Mouse (Mus musculus) forebrain, postnatal 0 days (tissue): ENCODE measurements around the gene Efnb2. TPM values are rescaled to one million over a fixed set of nuclear protein-coding genes. Genes with fewer than 3 reads are reported as not detected.

Experiments
- ATAC-seq: fragments of 200-750 bp; cut with Nextera tagmentation; 2 replicates; pipeline ENCODE4 v1.8.0; 2017; ENCODE audit warnings: mild to moderate bottlenecking, moderate library complexity
- DNase-seq: peaks from one replicate; pipeline ENCODE4 v3.0.0-alpha.2; 2015
- H3K27ac ChIP-seq: fragments of 300-500 bp; sonication (generic); 2 replicates; pipeline ENCODE4 v1.5.1; 2014; ENCODE audit warnings: low read depth, mild to moderate bottlenecking, antibody characterized with exemption, low read length, moderate library complexity, mixed read lengths
- H3K27me3 ChIP-seq: fragments of 300-500 bp; sonication (generic); 2 replicates; pipeline ENCODE4 v1.6.1; 2014; ENCODE audit warnings: mild to moderate bottlenecking, low read length, mixed read lengths; ENCODE audit not compliant: insufficient read depth
- H3K36me3 ChIP-seq: fragments of 300-500 bp; sonication (generic); 2 replicates; pipeline ENCODE4 v1.6.1; 2014; ENCODE audit warnings: mild to moderate bottlenecking, moderate library complexity; ENCODE audit not compliant: insufficient read depth
- H3K4me1 ChIP-seq: fragments of 300-500 bp; sonication (generic); 2 replicates; pipeline ENCODE4 v1.6.1; 2014; ENCODE audit warnings: antibody characterized with exemption; ENCODE audit not compliant: insufficient read depth
- H3K4me2 ChIP-seq: fragments of 300-500 bp; sonication (generic); 2 replicates; pipeline ENCODE4 v1.6.1; 2014; ENCODE audit warnings: low read depth, mild to moderate bottlenecking, moderate library complexity
- H3K4me3 ChIP-seq: fragments of 300-500 bp; sonication (generic); 2 replicates; pipeline ENCODE4 v1.5.1; 2014; ENCODE audit warnings: low read depth, low read length, mixed read lengths
- H3K9ac ChIP-seq: fragments of 300-500 bp; sonication (generic); 2 replicates; pipeline ENCODE4 v1.6.1; 2014; ENCODE audit warnings: mild to moderate bottlenecking
- H3K9me3 ChIP-seq: fragments of 300-500 bp; sonication (generic); 2 replicates; pipeline ENCODE4 v1.6.1; 2016; ENCODE audit warnings: low read length
- CTCF ChIP-seq: sonication (generic); IDR thresholded peaks from 2 replicates; pipeline ENCODE4 v1.5.1; 2016; ENCODE audit warnings: antibody characterized with exemption, control low read depth, low read depth
- WGBS: fragments of 180-500 bp; shearing (Covaris S2); extraction: QIAGEN DNeasy Blood & Tissue Kit; methylation state at CpG from one replicate; pipeline ENCODE4 v1.1.7; 2014; 5-methylcytosine and 5-hydroxymethylcytosine counted together
- polyA plus RNA-seq: library from polyadenylated mRNA; unstranded; fragments of >200 nt; fragmentation: Nextera tagmentation; extraction: Ambion mirVana; gene quantifications from 2 replicates; pipeline ENCODE4 v1.2.1, GENCODE M21; 2015
- total RNA-seq: library from RNA; depleted of rRNA; stranded (reverse); fragments of >200 nt; gene quantifications from 2 replicates; pipeline ENCODE4 v1.2.3, GENCODE M21; 2014

Gene Efnb2
- total and polyA plus RNA-seq, 2 experiments from 2014 or later: 29.6 to 53.5 TPM

DNA sequence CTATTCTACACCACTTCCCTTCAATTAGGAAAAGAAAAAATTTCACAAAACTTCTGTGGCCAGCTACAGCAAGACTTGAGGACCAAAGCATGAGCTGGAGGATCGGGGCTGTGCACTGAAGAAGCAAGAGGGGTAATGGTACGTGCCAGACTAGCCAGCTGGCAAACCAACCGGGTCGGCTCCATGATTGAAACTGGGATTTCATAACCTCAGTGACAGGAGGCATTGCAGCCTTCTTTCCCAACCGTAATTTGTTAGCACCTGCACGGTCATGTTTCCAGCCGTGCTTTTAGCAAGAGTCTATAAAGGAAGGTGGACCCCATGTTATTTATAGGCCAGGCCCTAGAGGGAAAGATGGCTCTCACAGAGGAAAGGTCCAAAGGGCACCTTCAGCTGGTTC is 12.4 kb downstream of the Efnb2 start:
- Histone ChIP-seq H3K9ac (peak overlapping the region; percentile 2; the same call in 1 of the 2 replicates), H3K27me3 (no peaks in the 10 kb centered on the region), H3K9me3 (no peaks in the 10 kb centered on the region), H3K4me1 (peaks cover 69% of the 10 kb centered on the region), H3K4me3 (no peak overlapping the region), H3K4me2 (no peak overlapping the region), H3K36me3 (0 out of 2 replicates have a peak, but pooled peaks cover 2% of the 10 kb centered on the region), H3K27ac (peak overlapping the region; percentile 83)
- 41% methylated on average over 7 of the region's 7 CpGs for WGBS
- TF ChIP-seq CTCF: no peak
- ATAC-seq: no peak
- no peak for DNase-seq

DNA sequence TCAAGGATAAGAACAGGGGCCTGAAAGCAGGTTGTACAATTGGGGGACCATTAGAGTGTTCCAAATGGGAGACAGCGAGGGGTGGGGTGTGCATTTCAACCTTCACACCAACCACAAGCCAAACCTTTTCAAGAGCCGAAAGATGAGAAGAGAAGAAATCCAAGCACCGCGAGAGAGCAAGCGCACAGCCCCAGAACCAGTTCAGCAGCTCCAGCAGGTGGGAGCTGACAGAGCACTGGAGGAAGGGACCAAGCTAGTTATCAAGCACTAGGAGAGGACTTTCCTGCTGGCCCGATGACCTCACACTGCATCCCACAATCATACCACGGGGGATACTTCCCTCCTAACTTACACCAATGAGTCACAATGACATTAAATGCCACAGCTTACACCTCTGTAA is 13.2 kb downstream of the Efnb2 start:
- H3K9me3 ChIP-seq: no peaks in the 10 kb centered on the region
- no peak overlapping the region; the same call in 1 of the 2 replicates for H3K27ac ChIP-seq
- ATAC-seq (no peak), DNase-seq (no peak)
- H3K27me3 ChIP-seq: no peaks in the 10 kb centered on the region
- 0 out of 2 replicates have a peak, but pooled peaks cover 2% of the 10 kb centered on the region for H3K36me3 ChIP-seq
- peak overlapping the region; percentile 16; the same call in 1 of the 2 replicates for H3K4me2 ChIP-seq
- H3K9ac ChIP-seq: no peak overlapping the region
- H3K4me1 ChIP-seq: peaks cover 63% of the 10 kb centered on the region
- 46% methylated on average over 7 of the region's 7 CpGs for WGBS
- no peak for TF ChIP-seq CTCF
- H3K4me3 ChIP-seq: no peak overlapping the region

DNA sequence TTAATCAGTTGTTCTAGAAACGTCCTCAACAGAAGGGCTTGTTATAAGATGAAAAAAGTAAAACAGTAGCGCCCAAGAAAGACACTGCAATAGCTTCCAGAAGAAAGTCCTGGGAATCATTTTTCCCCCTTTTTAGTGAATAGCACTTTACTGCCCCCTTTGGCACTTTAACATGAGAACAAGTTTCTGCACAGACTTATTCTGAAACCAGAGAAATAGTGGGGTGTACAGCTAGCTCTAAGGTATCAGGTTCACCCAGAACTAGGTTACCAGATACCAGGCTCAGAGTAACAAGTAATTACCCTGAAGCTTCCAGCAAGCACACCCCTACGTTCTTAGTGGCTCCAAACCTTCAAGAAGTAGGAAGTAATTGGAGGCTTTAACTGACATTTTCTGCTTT is 13.7 kb downstream of the Efnb2 start:
- Histone ChIP-seq H3K4me1 (peaks cover 58% of the 10 kb centered on the region), H3K27ac (peak overlapping the region; percentile 52; the same call in 1 of the 2 replicates), H3K9ac (no peak overlapping the region), H3K9me3 (no peaks in the 10 kb centered on the region), H3K4me3 (no peak overlapping the region), H3K36me3 (0 out of 2 replicates have a peak, but pooled peaks cover 2% of the 10 kb centered on the region), H3K27me3 (no peaks in the 10 kb centered on the region), H3K4me2 (peak overlapping the region; percentile 19; the same call in 1 of the 2 replicates)
- DNase-seq (peak; percentile 74), ATAC-seq (peak; percentile 36; the same call in 1 of the 2 replicates)
- WGBS: 27% methylated on average over 3 of the region's 3 CpGs
- peak; percentile 72 for TF ChIP-seq CTCF

DNA sequence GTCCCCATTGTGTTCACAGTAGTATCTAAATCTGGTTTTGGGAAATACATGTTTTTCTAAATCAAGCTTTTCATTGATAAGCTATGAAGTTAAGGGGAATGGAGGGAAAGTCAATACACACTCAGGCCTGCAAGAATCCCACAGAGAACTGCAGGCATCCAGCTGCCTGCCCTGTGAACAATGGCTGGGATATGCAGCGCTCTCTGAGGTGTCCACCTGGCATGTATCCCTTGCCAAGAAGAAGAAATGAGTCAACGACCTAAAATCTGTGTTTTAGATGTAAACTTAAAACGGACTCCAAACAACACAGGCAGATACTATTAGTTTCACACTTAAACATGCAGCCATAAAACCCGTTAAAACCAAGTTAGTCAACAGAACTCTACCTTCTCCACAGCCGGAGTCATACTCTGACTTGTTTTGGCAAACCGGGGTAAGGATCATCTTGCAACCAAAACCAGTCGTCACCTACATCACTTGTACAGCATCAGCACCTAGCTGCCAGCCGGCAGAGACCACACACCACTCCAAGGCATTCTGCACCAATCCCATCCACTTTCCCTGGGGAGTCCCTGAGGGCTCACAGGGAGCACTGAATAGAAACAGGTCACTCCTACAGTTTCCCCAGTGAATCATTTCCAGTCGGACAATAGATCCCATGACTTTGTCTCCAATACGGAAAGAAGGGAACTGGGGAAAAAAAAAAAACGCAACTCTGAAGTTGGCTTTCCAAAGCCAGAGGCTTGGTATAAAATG is 16.7 kb downstream of the Efnb2 start:
- no peak for TF ChIP-seq CTCF
- no peaks in the 10 kb centered on the region for H3K27me3 ChIP-seq
- 49% methylated on average over 11 of the region's 11 CpGs for WGBS

DNA sequence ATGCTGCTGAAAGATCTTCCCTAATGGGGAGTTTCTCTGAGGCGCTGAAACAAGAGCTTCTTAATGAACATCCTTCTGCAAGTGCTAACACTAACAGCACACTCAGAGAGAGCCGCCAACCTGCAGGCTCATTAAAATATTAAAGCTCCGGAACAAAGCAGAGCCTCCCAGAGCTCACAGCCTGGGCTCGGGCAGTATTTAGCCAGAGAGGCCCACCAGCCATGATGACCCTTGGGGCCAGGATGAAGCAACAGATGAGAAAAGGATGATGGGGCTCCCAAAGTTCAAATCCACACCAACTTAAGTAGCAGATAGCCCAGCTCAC is 20.8 kb downstream of the Efnb2 start:
- Histone ChIP-seq H3K4me1 (peaks cover 26% of the 10 kb centered on the region; the same call in 1 of the 2 replicates), H3K27me3 (no peaks in the 10 kb centered on the region), H3K4me3 (no peak overlapping the region), H3K9me3 (no peaks in the 10 kb centered on the region), H3K36me3 (no peaks in the 10 kb centered on the region), H3K27ac (peak overlapping the region; percentile 22; the same call in 1 of the 2 replicates), H3K4me2 (peak overlapping the region; percentile 8; the same call in 1 of the 2 replicates), H3K9ac (no peak overlapping the region)
- DNase-seq: no peak
- peak; percentile 64; the same call in 1 of the 2 replicates for ATAC-seq
- TF ChIP-seq CTCF: no peak
- 12% methylated on average over 4 of the region's 4 CpGs for WGBS

More for the DNA sequence above, 16.7 kb downstream of the Efnb2 start:
- Histone ChIP-seq H3K27ac (no peak overlapping the region), H3K4me3 (no peak overlapping the region), H3K9me3 (no peaks in the 10 kb centered on the region), H3K4me1 (peaks cover 43% of the 10 kb centered on the region), H3K4me2 (no peak overlapping the region), H3K9ac (no peak overlapping the region), H3K36me3 (0 out of 2 replicates have a peak, but pooled peaks cover under 1% of the 10 kb centered on the region)
- DNase-seq (no peak), ATAC-seq (no peak)

DNA sequence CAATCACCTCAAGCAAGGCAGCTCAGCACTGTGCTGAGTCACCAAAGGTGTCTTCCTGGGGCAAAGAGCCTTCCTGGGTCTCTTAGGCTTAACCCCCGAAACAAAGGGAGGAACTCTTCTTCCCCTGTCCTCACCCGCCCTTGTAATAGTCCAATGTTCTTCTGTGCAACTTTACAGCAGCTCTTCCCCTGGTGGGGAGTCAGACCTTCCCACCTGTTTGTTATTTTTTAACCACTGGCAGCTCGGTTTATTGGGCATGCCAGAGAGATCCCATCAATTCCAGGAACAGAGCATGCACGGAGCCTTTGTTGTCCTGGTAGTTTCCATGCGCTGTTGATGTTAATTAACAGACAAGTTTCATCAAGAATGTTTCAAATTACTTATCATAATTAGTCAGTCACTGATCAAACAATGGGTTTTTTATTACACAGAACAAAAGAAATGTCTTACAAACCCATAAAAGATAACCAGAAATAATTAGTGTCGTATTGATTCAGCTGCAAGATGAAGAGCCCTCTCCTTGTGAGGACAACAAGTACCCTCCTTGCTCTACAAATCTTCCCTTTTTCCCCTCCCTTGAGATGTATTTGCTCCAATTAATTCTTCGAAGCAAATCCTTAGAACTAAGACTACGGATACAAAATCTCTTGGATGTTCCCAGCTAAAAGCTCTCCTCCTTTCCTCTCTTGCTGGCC is 21.3 kb downstream of the Efnb2 start:
- Histone ChIP-seq H3K4me1 (peaks cover 22% of the 10 kb centered on the region; the same call in 1 of the 2 replicates), H3K27me3 (no peaks in the 10 kb centered on the region), H3K4me2 (peak overlapping the region; percentile 8; the same call in 1 of the 2 replicates), H3K9me3 (no peaks in the 10 kb centered on the region), H3K4me3 (no peak overlapping the region), H3K9ac (no peak overlapping the region), H3K27ac (peak overlapping the region; percentile 40; the same call in 1 of the 2 replicates), H3K36me3 (no peaks in the 10 kb centered on the region)
- ATAC-seq (peak; percentile 30; the same call in 1 of the 2 replicates), DNase-seq (no peak)
- TF ChIP-seq CTCF: no peak
- 17% methylated on average over 8 of the region's 8 CpGs for WGBS
